Mouse (Mus musculus) Patski (cell line): ENCODE measurements around the gene 2510009E07Rik. TPM values are rescaled to one million over a fixed set of nuclear protein-coding genes. Genes with fewer than 3 reads are reported as not detected.

Experiments
- ATAC-seq: fragments of 100-300 bp; one replicate; pipeline ENCODE4 v1.8.0; 2021
- CTCF ChIA-PET: fragments of 350-600 bp; sonication (Branson Sonifier 250); formaldehyde crosslinking; loops from one replicate; lab custom pipeline; 2022; ENCODE audit warnings: inconsistent platforms; lab: Charles Lee
- POLR2A ChIA-PET: fragments of 350-600 bp; sonication (Branson Sonifier 250); formaldehyde crosslinking; loops from one replicate; lab custom pipeline; 2022; ENCODE audit warnings: antibody characterized with exemption, inconsistent platforms; lab: Charles Lee
- DNase-seq: peaks from one replicate; pipeline ENCODE4 v3.0.0-alpha.2; 2011; ENCODE audit warnings: low read depth, low spot score
- H3K27me3 ChIP-seq: fragments of 371-371 bp; one replicate; pipeline ENCODE4 v1.5.1; 2021
- CTCF ChIP-seq: fragments of 100-300 bp; IDR thresholded peaks from one replicate; pipeline ENCODE4 v1.5.1; 2021
- in situ Hi-C: fragments of 300-500 bp; cut with MboI; formaldehyde crosslinking; loops from 3 replicates; pipeline ENCODE4 v1.11.1; 2018; ENCODE audit warnings: low pct_unique_long_range_greater_than_20kb, mixed read lengths
- polyA plus RNA-seq: library from polyadenylated mRNA; unstranded; gene quantifications from one replicate; pipeline ENCODE4 v1.2.3, GENCODE M21; 2021

Gene 2510009E07Rik
- polyA plus RNA-seq, 1 experiment from 2014 or later: 3.8 TPM

- no peaks in the 10 kb centered on the region for H3K27me3 ChIP-seq
- DNase-seq (no peak), ATAC-seq (no peak)
- in situ Hi-C loops: no loop called here
- POLR2A ChIA-PET: no interaction called here
- no peak for TF ChIP-seq CTCF
- CTCF ChIA-PET: interaction anchor here (0.8 kb wide), 1 partner anchor 10 kb away, joined by 3 read pairs; no protein-coding TSS in a partner anchor
Observed at GRCm38 (mm10) chr16:21651161-21651560, 43.3 kb downstream of the 2510009E07Rik start.

- in situ Hi-C loops: no loop called here
- ChIA-PET POLR2A (no interaction called here), CTCF (interaction anchor here (0.8 kb wide), 1 partner anchor 11 kb away, joined by 3 read pairs; no protein-coding TSS in a partner anchor)
- H3K27me3 ChIP-seq: no peaks in the 10 kb centered on the region
- no peak for TF ChIP-seq CTCF
- ATAC-seq: no peak
- no peak for DNase-seq
Observed at GRCm38 (mm10) chr16:21650289-21650688, 44.2 kb downstream of the 2510009E07Rik start.

GRCm38 (mm10) chr16:21648800-21649199, 45.7 kb downstream of the 2510009E07Rik start:
- ChIA-PET CTCF (no interaction called here), POLR2A (no interaction called here)
- ATAC-seq (no peak), DNase-seq (no peak)
- no peak for TF ChIP-seq CTCF
- H3K27me3 ChIP-seq: no peaks in the 10 kb centered on the region
- in situ Hi-C loops: no loop called here

GRCm38 (mm10) chr16:21646496-21646895, 48.0 kb downstream of the 2510009E07Rik start:
- DNase-seq (no peak), ATAC-seq (no peak)
- H3K27me3 ChIP-seq: no peaks in the 10 kb centered on the region
- ChIA-PET CTCF (no interaction called here), POLR2A (no interaction called here)
- TF ChIP-seq CTCF: no peak
- in situ Hi-C loops: no loop called here

GRCm38 (mm10) chr16:21645915-21646314, 48.5 kb downstream of the 2510009E07Rik start:
- no peak for TF ChIP-seq CTCF
- in situ Hi-C loops: no loop called here
- POLR2A ChIA-PET: no interaction called here

GRCm38 (mm10) chr16:21644574-21644973, 49.9 kb downstream of the 2510009E07Rik start:
- DNase-seq: no peak
- TF ChIP-seq CTCF: no peak
- in situ Hi-C loops: no loop called here
- ATAC-seq: no peak
- CTCF ChIA-PET: no interaction called here
- no peaks in the 10 kb centered on the region for H3K27me3 ChIP-seq
- POLR2A ChIA-PET: no interaction called here

More at GRCm38 (mm10) chr16:21645915-21646314, 48.5 kb downstream of the 2510009E07Rik start:
- H3K27me3 ChIP-seq: no peaks in the 10 kb centered on the region
- CTCF ChIA-PET: no interaction called here
- DNase-seq (no peak), ATAC-seq (no peak)

- ChIA-PET CTCF (no interaction called here), POLR2A (no interaction called here)
- TF ChIP-seq CTCF: no peak
- DNase-seq (no peak), ATAC-seq (no peak)
- H3K27me3 ChIP-seq: no peaks in the 10 kb centered on the region
- in situ Hi-C loops: no loop called here
Observed at GRCm38 (mm10) chr16:21644066-21644561, 50.4 kb downstream of the 2510009E07Rik start.

GRCm38 (mm10) chr16:21643621-21644041, 50.8 kb downstream of the 2510009E07Rik start:
- no peak for TF ChIP-seq CTCF
- no peak for ATAC-seq
- no peak for DNase-seq
- in situ Hi-C loops: no loop called here
- ChIA-PET POLR2A (no interaction called here), CTCF (no interaction called here)
- H3K27me3 ChIP-seq: no peaks in the 10 kb centered on the region

GRCm38 (mm10) chr16:21642906-21643305, 51.6 kb downstream of the 2510009E07Rik start:
- H3K27me3 ChIP-seq: no peaks in the 10 kb centered on the region
- no peak for TF ChIP-seq CTCF
- CTCF ChIA-PET: no interaction called here
- ATAC-seq (no peak), DNase-seq (no peak)
- in situ Hi-C loops: no loop called here
- POLR2A ChIA-PET: no interaction called here

- POLR2A ChIA-PET: no interaction called here
- ATAC-seq (no peak), DNase-seq (no peak)
- in situ Hi-C loops: no loop called here
- no peaks in the 10 kb centered on the region for H3K27me3 ChIP-seq
- CTCF ChIA-PET: no interaction called here
- TF ChIP-seq CTCF: no peak
Observed at GRCm38 (mm10) chr16:21641944-21642343, 52.5 kb downstream of the 2510009E07Rik start.

- ChIA-PET POLR2A (no interaction called here), CTCF (no interaction called here)
- DNase-seq: no peak
- ATAC-seq: no peak
- TF ChIP-seq CTCF: no peak
- in situ Hi-C loops: no loop called here
- no peaks in the 10 kb centered on the region for H3K27me3 ChIP-seq
Observed at GRCm38 (mm10) chr16:21640766-21641499, 53.5 kb downstream of the 2510009E07Rik start.
